Mouse (Mus musculus): ENCODE results near the gene Pkp3. TPM values are rescaled to one million over a fixed set of nuclear protein-coding genes. Genes with fewer than 3 reads are reported as not detected.

Gene Pkp3
- polyA plus RNA-seq, 1 experiment from 2014 or later, result 14.7 TPM

- H3K27me3 ChIP-seq (replicated peaks; ENCODE audit: control insufficient read depth, insufficient read depth, low read length), result no peaks in the 10 kb centered on the region
- H3K4me3 ChIP-seq (ENCODE audit: low read depth, low read length), result peak within 1 kb of the TSS; percentile 27
- no peak within 1 kb of the TSS; the same call in 1 of the 2 replicates for H3K9ac ChIP-seq (ENCODE audit: low read length)
- H3K27ac ChIP-seq (ENCODE audit: low read depth), result no peak within 1 kb of the TSS
- no peaks in the 10 kb centered on the region for H3K36me3 ChIP-seq (ENCODE audit: control insufficient read depth, insufficient read depth, low read length)
- H3K9me3 ChIP-seq (ENCODE audit: control insufficient read depth, low read length), result no peaks in the 10 kb centered on the region
- WGBS, result 9% methylated on average over 9 of the region's 9 CpGs
- peak within 1 kb of the TSS; percentile 39 for H3K4me2 ChIP-seq (ENCODE audit: low read length)
- peak; percentile 62 for DNase-seq (ENCODE audit: low spot score)
- peak; percentile 70 for ATAC-seq (replicated peaks; ENCODE audit: low FRiP score, low TSS enrichment, low read depth)
- H3K4me1 ChIP-seq (replicated peaks; ENCODE audit: control insufficient read depth, insufficient read depth, low read length), result no peaks in the 10 kb centered on the region
These were observed 39.6 kb downstream of the Pkp3 start, which contains the start of gene Ano9 for GRCm38 (mm10) chr7:141117636-141118035. Gene Ano9, minus strand, starts transcription at chr7:141117806.

GRCm38 (mm10) chr7:141119487-141119886 is 41.5 kb downstream of the Pkp3 start:
- Histone ChIP-seq H3K4me2 (ENCODE audit: low read length) (no peak overlapping the region), H3K9ac (ENCODE audit: low read length) (no peak overlapping the region), H3K9me3 (ENCODE audit: control insufficient read depth, low read length) (no peaks in the 10 kb centered on the region), H3K27ac (ENCODE audit: low read depth) (no peak overlapping the region), H3K36me3 (ENCODE audit: control insufficient read depth, insufficient read depth, low read length) (no peaks in the 10 kb centered on the region), H3K4me3 (ENCODE audit: low read depth, low read length) (no peak overlapping the region), H3K27me3 (replicated peaks; ENCODE audit: control insufficient read depth, insufficient read depth, low read length) (no peaks in the 10 kb centered on the region), H3K4me1 (replicated peaks; ENCODE audit: control insufficient read depth, insufficient read depth, low read length) (no peaks in the 10 kb centered on the region)
- DNase-seq (ENCODE audit: low spot score) (no peak), ATAC-seq (replicated peaks; ENCODE audit: low FRiP score, low TSS enrichment, low read depth) (no peak)
- 72% methylated on average over 3 of the region's 3 CpGs for WGBS

- Histone ChIP-seq H3K9me3 (ENCODE audit: control insufficient read depth, low read length) (no peaks in the 10 kb centered on the region), H3K36me3 (ENCODE audit: control insufficient read depth, insufficient read depth, low read length) (no peaks in the 10 kb centered on the region), H3K4me2 (ENCODE audit: low read length) (no peak overlapping the region), H3K4me3 (ENCODE audit: low read depth, low read length) (no peak overlapping the region), H3K27me3 (replicated peaks; ENCODE audit: control insufficient read depth, insufficient read depth, low read length) (no peaks in the 10 kb centered on the region), H3K27ac (ENCODE audit: low read depth) (no peak overlapping the region), H3K9ac (ENCODE audit: low read length) (no peak overlapping the region), H3K4me1 (replicated peaks; ENCODE audit: control insufficient read depth, insufficient read depth, low read length) (no peaks in the 10 kb centered on the region)
- WGBS, result 85% methylated on average over 3 of the region's 3 CpGs
- DNase-seq (ENCODE audit: low spot score) (no peak), ATAC-seq (replicated peaks; ENCODE audit: low FRiP score, low TSS enrichment, low read depth) (no peak)
These were observed 42.6 kb downstream of the Pkp3 start for GRCm38 (mm10) chr7:141120605-141121004.

GRCm38 (mm10) chr7:141121051-141121531 is 43.1 kb downstream of the Pkp3 start:
- WGBS, result 78% methylated on average over 5 of the region's 5 CpGs
- Histone ChIP-seq H3K9ac (ENCODE audit: low read length) (no peak overlapping the region), H3K4me1 (replicated peaks; ENCODE audit: control insufficient read depth, insufficient read depth, low read length) (no peaks in the 10 kb centered on the region), H3K4me2 (ENCODE audit: low read length) (no peak overlapping the region), H3K36me3 (ENCODE audit: control insufficient read depth, insufficient read depth, low read length) (no peaks in the 10 kb centered on the region), H3K9me3 (ENCODE audit: control insufficient read depth, low read length) (no peaks in the 10 kb centered on the region), H3K27ac (ENCODE audit: low read depth) (no peak overlapping the region), H3K4me3 (ENCODE audit: low read depth, low read length) (no peak overlapping the region), H3K27me3 (replicated peaks; ENCODE audit: control insufficient read depth, insufficient read depth, low read length) (no peaks in the 10 kb centered on the region)
- ATAC-seq (replicated peaks; ENCODE audit: low FRiP score, low TSS enrichment, low read depth) (no peak), DNase-seq (ENCODE audit: low spot score) (no peak)

GRCm38 (mm10) chr7:141122245-141122644 is 44.2 kb downstream of the Pkp3 start, which contains the start of gene Ptdss2:
Gene Ptdss2, plus strand, starts transcription at chr7:141122382.
- WGBS, result 36% methylated on average over 14 of the region's 14 CpGs
- Histone ChIP-seq H3K4me1 (replicated peaks; ENCODE audit: control insufficient read depth, insufficient read depth, low read length) (no peaks in the 10 kb centered on the region), H3K9me3 (ENCODE audit: control insufficient read depth, low read length) (no peaks in the 10 kb centered on the region), H3K4me3 (ENCODE audit: low read depth, low read length) (peak within 1 kb of the TSS; percentile 72), H3K36me3 (ENCODE audit: control insufficient read depth, insufficient read depth, low read length) (no peaks in the 10 kb centered on the region), H3K27me3 (replicated peaks; ENCODE audit: control insufficient read depth, insufficient read depth, low read length) (no peaks in the 10 kb centered on the region), H3K27ac (ENCODE audit: low read depth) (peak within 1 kb of the TSS; percentile 71), H3K4me2 (ENCODE audit: low read length) (peak within 1 kb of the TSS; percentile 67), H3K9ac (ENCODE audit: low read length) (peak within 1 kb of the TSS; percentile 59)
- peak; percentile 59 for DNase-seq (ENCODE audit: low spot score)
- ATAC-seq (replicated peaks; ENCODE audit: low FRiP score, low TSS enrichment, low read depth), result no peak

- Histone ChIP-seq H3K4me2 (ENCODE audit: low read length) (peak overlapping the region; percentile 67), H3K27me3 (replicated peaks; ENCODE audit: control insufficient read depth, insufficient read depth, low read length) (no peaks in the 10 kb centered on the region), H3K9ac (ENCODE audit: low read length) (peak overlapping the region; percentile 59), H3K4me3 (ENCODE audit: low read depth, low read length) (peak overlapping the region; percentile 72), H3K4me1 (replicated peaks; ENCODE audit: control insufficient read depth, insufficient read depth, low read length) (no peaks in the 10 kb centered on the region), H3K36me3 (ENCODE audit: control insufficient read depth, insufficient read depth, low read length) (no peaks in the 10 kb centered on the region), H3K9me3 (ENCODE audit: control insufficient read depth, low read length) (no peaks in the 10 kb centered on the region), H3K27ac (ENCODE audit: low read depth) (peak overlapping the region; percentile 71)
- ATAC-seq (replicated peaks; ENCODE audit: low FRiP score, low TSS enrichment, low read depth) (peak; percentile 99), DNase-seq (ENCODE audit: low spot score) (peak; percentile 98)
- WGBS, result 2% methylated on average over 29 of the region's 29 CpGs
These were observed 44.9 kb downstream of the Pkp3 start for GRCm38 (mm10) chr7:141122689-141123516.

GRCm38 (mm10) chr7:141123517-141123856 is 45.5 kb downstream of the Pkp3 start:
- Histone ChIP-seq H3K27me3 (replicated peaks; ENCODE audit: control insufficient read depth, insufficient read depth, low read length) (no peaks in the 10 kb centered on the region), H3K4me2 (ENCODE audit: low read length) (peak overlapping the region; percentile 67), H3K4me3 (ENCODE audit: low read depth, low read length) (peak overlapping the region; percentile 72), H3K9me3 (ENCODE audit: control insufficient read depth, low read length) (no peaks in the 10 kb centered on the region), H3K4me1 (replicated peaks; ENCODE audit: control insufficient read depth, insufficient read depth, low read length) (no peaks in the 10 kb centered on the region), H3K9ac (ENCODE audit: low read length) (peak overlapping the region; percentile 59), H3K36me3 (ENCODE audit: control insufficient read depth, insufficient read depth, low read length) (no peaks in the 10 kb centered on the region), H3K27ac (ENCODE audit: low read depth) (peak overlapping the region; percentile 71)
- DNase-seq (ENCODE audit: low spot score), result no peak
- no peak; the same call in 1 of the 2 replicates for ATAC-seq (replicated peaks; ENCODE audit: low FRiP score, low TSS enrichment, low read depth)
- WGBS, result 2% methylated on average over 15 of the region's 15 CpGs

GRCm38 (mm10) chr7:141131024-141131820 is 53.2 kb downstream of the Pkp3 start:
- Histone ChIP-seq H3K4me3 (ENCODE audit: low read depth, low read length) (peak overlapping the region; percentile 64), H3K9me3 (ENCODE audit: control insufficient read depth, low read length) (no peaks in the 10 kb centered on the region), H3K27ac (ENCODE audit: low read depth) (0 out of 2 replicates have a peak overlapping the region, but pooled peaks have one; percentile 1), H3K9ac (ENCODE audit: low read length) (peak overlapping the region; percentile 79), H3K27me3 (replicated peaks; ENCODE audit: control insufficient read depth, insufficient read depth, low read length) (no peaks in the 10 kb centered on the region), H3K36me3 (ENCODE audit: control insufficient read depth, insufficient read depth, low read length) (peaks cover 20% of the 10 kb centered on the region), H3K4me2 (ENCODE audit: low read length) (peak overlapping the region; percentile 96), H3K4me1 (replicated peaks; ENCODE audit: control insufficient read depth, insufficient read depth, low read length) (peaks cover 15% of the 10 kb centered on the region)
- DNase-seq (ENCODE audit: low spot score) (peak; percentile 91), ATAC-seq (replicated peaks; ENCODE audit: low FRiP score, low TSS enrichment, low read depth) (peak; percentile 98)
- WGBS, result under 1% methylated on average over 59 of the region's 59 CpGs

Data from intestine, embryonic 14.5 days (tissue).